Mouse (Mus musculus): ENCODE data around the gene Vps26b. TPM values are rescaled to one million over a fixed set of nuclear protein-coding genes. Genes with fewer than 3 reads are reported as not detected.
A peak's percentile ranks its signal among the peaks of the same experiment; 100 is the strongest.

The Vps26b gene
- total and polyA plus RNA-seq, 3 experiments = 16.9 to 27.3 (median 26.7) TPM

- 78% methylated on average over 10 of the region's 10 CpGs for WGBS
- H3K9ac ChIP-seq (ENCODE audit: low read depth, low read length) = no peak overlapping the region
- no peak overlapping the region for H3K4me3 ChIP-seq
- peaks cover 2% of the 10 kb centered on the region for H3K79me2 ChIP-seq (replicated peaks; ENCODE audit: control insufficient read depth, insufficient read depth, low read length)
- no peak for DNase-seq
- no peaks in the 10 kb centered on the region for H3K27me3 ChIP-seq (ENCODE audit: control insufficient read depth, insufficient read depth, low read length)
- H3K4me1 ChIP-seq (ENCODE audit: control insufficient read depth, insufficient read depth, low read length) = peaks cover 2% of the 10 kb centered on the region
- no peak overlapping the region for H3K27ac ChIP-seq
- intact Hi-C loops (cut with DNase I) = no loop called here
- no peak for TF ChIP-seq EP300 (IDR thresholded peaks at IDR 0.05; ENCODE audit: insufficient read depth, low read depth, low read length)
- no peak for TF ChIP-seq POLR2A (IDR thresholded peaks at IDR 0.05; ENCODE audit: insufficient read depth, low read depth, low read length)
- TF ChIP-seq CTCF (IDR thresholded peaks at IDR 0.05) = no peak
- H3K36me3 ChIP-seq (ENCODE audit: control insufficient read depth, insufficient read depth, low read length) = peaks cover under 1% of the 10 kb centered on the region; the same call in 1 of the 2 replicates
These were observed 36.7 kb downstream of the Vps26b start for GRCm38 (mm10) chr9:26993118-26993517.

GRCm38 (mm10) chr9:26990181-26990580 is 39.7 kb downstream of the Vps26b start:
- intact Hi-C loops (cut with DNase I) = no loop called here
- no peaks in the 10 kb centered on the region for H3K4me1 ChIP-seq (ENCODE audit: control insufficient read depth, insufficient read depth, low read length)
- no peak overlapping the region for H3K4me3 ChIP-seq
- H3K36me3 ChIP-seq (ENCODE audit: control insufficient read depth, insufficient read depth, low read length) = peaks cover 2% of the 10 kb centered on the region
- no peak overlapping the region for H3K27ac ChIP-seq
- WGBS = 79% methylated on average over 4 of the region's 4 CpGs
- TF ChIP-seq POLR2A (IDR thresholded peaks at IDR 0.05; ENCODE audit: insufficient read depth, low read depth, low read length) (no peak), CTCF (IDR thresholded peaks at IDR 0.05) (no peak), EP300 (IDR thresholded peaks at IDR 0.05; ENCODE audit: insufficient read depth, low read depth, low read length) (no peak)
- no peak overlapping the region for H3K9ac ChIP-seq (ENCODE audit: low read depth, low read length)
- no peaks in the 10 kb centered on the region for H3K79me2 ChIP-seq (replicated peaks; ENCODE audit: control insufficient read depth, insufficient read depth, low read length)
- DNase-seq = no peak
- H3K27me3 ChIP-seq (ENCODE audit: control insufficient read depth, insufficient read depth, low read length) = no peaks in the 10 kb centered on the region

GRCm38 (mm10) chr9:26985668-26986277 is 44.1 kb downstream of the Vps26b start:
- H3K36me3 ChIP-seq (ENCODE audit: control insufficient read depth, insufficient read depth, low read length) = peaks cover 5% of the 10 kb centered on the region; the same call in 1 of the 2 replicates
- TF ChIP-seq POLR2A (IDR thresholded peaks at IDR 0.05; ENCODE audit: insufficient read depth, low read depth, low read length) (no peak), EP300 (IDR thresholded peaks at IDR 0.05; ENCODE audit: insufficient read depth, low read depth, low read length) (no peak), CTCF (IDR thresholded peaks at IDR 0.05) (no peak)
- no peaks in the 10 kb centered on the region for H3K27me3 ChIP-seq (ENCODE audit: control insufficient read depth, insufficient read depth, low read length)
- H3K27ac ChIP-seq = no peak overlapping the region
- WGBS = 85% methylated on average over 6 of the region's 6 CpGs
- intact Hi-C loops (cut with DNase I) = no loop called here
- no peaks in the 10 kb centered on the region for H3K79me2 ChIP-seq (replicated peaks; ENCODE audit: control insufficient read depth, insufficient read depth, low read length)
- no peak for DNase-seq
- H3K4me1 ChIP-seq (ENCODE audit: control insufficient read depth, insufficient read depth, low read length) = no peaks in the 10 kb centered on the region
- H3K4me3 ChIP-seq = no peak overlapping the region
- H3K9ac ChIP-seq (ENCODE audit: low read depth, low read length) = no peak overlapping the region

GRCm38 (mm10) chr9:26985090-26985613 is 44.7 kb downstream of the Vps26b start:
- H3K27me3 ChIP-seq (ENCODE audit: control insufficient read depth, insufficient read depth, low read length) = no peaks in the 10 kb centered on the region
- intact Hi-C loops (cut with DNase I) = no loop called here
- no peak overlapping the region for H3K27ac ChIP-seq
- H3K36me3 ChIP-seq (ENCODE audit: control insufficient read depth, insufficient read depth, low read length) = peaks cover 5% of the 10 kb centered on the region; the same call in 1 of the 2 replicates
- 89% methylated on average over 2 of the region's 2 CpGs for WGBS
- no peak overlapping the region for H3K9ac ChIP-seq (ENCODE audit: low read depth, low read length)
- no peak overlapping the region for H3K4me3 ChIP-seq
- TF ChIP-seq EP300 (IDR thresholded peaks at IDR 0.05; ENCODE audit: insufficient read depth, low read depth, low read length) (no peak), CTCF (IDR thresholded peaks at IDR 0.05) (no peak), POLR2A (IDR thresholded peaks at IDR 0.05; ENCODE audit: insufficient read depth, low read depth, low read length) (no peak)
- no peaks in the 10 kb centered on the region for H3K4me1 ChIP-seq (ENCODE audit: control insufficient read depth, insufficient read depth, low read length)
- DNase-seq = no peak
- no peaks in the 10 kb centered on the region for H3K79me2 ChIP-seq (replicated peaks; ENCODE audit: control insufficient read depth, insufficient read depth, low read length)

GRCm38 (mm10) chr9:26978776-26979175 is 51.1 kb downstream of the Vps26b start:
- H3K4me3 ChIP-seq = no peak overlapping the region
- DNase-seq = no peak
- 96% methylated on average over 3 of the region's 3 CpGs for WGBS
- intact Hi-C loops (cut with DNase I) = loop anchor here (5.0 kb wide), 1 partner anchor 196 kb away; no protein-coding TSS in a partner anchor
- H3K27me3 ChIP-seq (ENCODE audit: control insufficient read depth, insufficient read depth, low read length) = no peaks in the 10 kb centered on the region
- H3K9ac ChIP-seq (ENCODE audit: low read depth, low read length) = no peak overlapping the region
- no peaks in the 10 kb centered on the region for H3K4me1 ChIP-seq (ENCODE audit: control insufficient read depth, insufficient read depth, low read length)
- H3K36me3 ChIP-seq (ENCODE audit: control insufficient read depth, insufficient read depth, low read length) = no peaks in the 10 kb centered on the region; the same call in 1 of the 2 replicates
- H3K79me2 ChIP-seq (replicated peaks; ENCODE audit: control insufficient read depth, insufficient read depth, low read length) = no peaks in the 10 kb centered on the region
- H3K27ac ChIP-seq = no peak overlapping the region
- TF ChIP-seq POLR2A (IDR thresholded peaks at IDR 0.05; ENCODE audit: insufficient read depth, low read depth, low read length) = no peak
- no peak for TF ChIP-seq EP300 (IDR thresholded peaks at IDR 0.05; ENCODE audit: insufficient read depth, low read depth, low read length)
- TF ChIP-seq CTCF (IDR thresholded peaks at IDR 0.05) = no peak

GRCm38 (mm10) chr9:26977754-26978153 is 52.1 kb downstream of the Vps26b start:
- Histone ChIP-seq H3K9ac (ENCODE audit: low read depth, low read length) (no peak overlapping the region), H3K79me2 (replicated peaks; ENCODE audit: control insufficient read depth, insufficient read depth, low read length) (no peaks in the 10 kb centered on the region), H3K27me3 (ENCODE audit: control insufficient read depth, insufficient read depth, low read length) (no peaks in the 10 kb centered on the region), H3K4me3 (no peak overlapping the region), H3K36me3 (ENCODE audit: control insufficient read depth, insufficient read depth, low read length) (no peaks in the 10 kb centered on the region; the same call in 1 of the 2 replicates), H3K27ac (no peak overlapping the region), H3K4me1 (ENCODE audit: control insufficient read depth, insufficient read depth, low read length) (no peaks in the 10 kb centered on the region)
- intact Hi-C loops (cut with DNase I) = loop anchor here (5.0 kb wide), 1 partner anchor 195 kb away; no protein-coding TSS in a partner anchor
- DNase-seq = no peak
- WGBS = 78% methylated on average over 9 of the region's 9 CpGs
- no peak for TF ChIP-seq EP300 (IDR thresholded peaks at IDR 0.05; ENCODE audit: insufficient read depth, low read depth, low read length)
- TF ChIP-seq CTCF (IDR thresholded peaks at IDR 0.05) = peak; percentile 27

Other genes with a start within 250 kb of the Vps26b start
- gene Glb1l2, start 223.6 kb downstream of the Vps26b start, total RNA-seq (2021) = under 1 TPM; 0.39 to 0.86 TPM
- 2.2 and 2.6 TPM in 2 replicates for gene Glb1l2, start 223.6 kb downstream of the Vps26b start, polyA plus RNA-seq (2012; rRNA removed)
- not detected for gene Glb1l3, start 169.2 kb downstream of the Vps26b start, total RNA-seq (2021)
- gene Glb1l3, start 169.2 kb downstream of the Vps26b start, polyA plus RNA-seq (2012; rRNA removed) = not detected in 2 replicates
- gene Gm1110, start 107.0 kb downstream of the Vps26b start, total RNA-seq (2021) = not detected
- not detected in 2 replicates for gene Gm1110, start 107.0 kb downstream of the Vps26b start, polyA plus RNA-seq (2012; rRNA removed)
- gene Acad8, start 30.5 kb downstream of the Vps26b start, total RNA-seq (2021) = 10 to 100 TPM; 51.6 to 56.3 TPM
- 32.0 and 57.6 TPM in 2 replicates for gene Acad8, start 30.5 kb downstream of the Vps26b start, polyA plus RNA-seq (2012; rRNA removed)
- gene Thyn1, start 30.4 kb downstream of the Vps26b start, total RNA-seq (2021) = 10 to 100 TPM; 23.8 to 25.4 TPM
- gene Thyn1, start 30.4 kb downstream of the Vps26b start, polyA plus RNA-seq (2012; rRNA removed) = 7.6 and 15.1 TPM in 2 replicates
- gene Ncapd3, start 110 bp upstream of the Vps26b start, total RNA-seq (2021) = 1 to 10 TPM; 8.5 to 9.0 TPM
- 10.0 and 14.5 TPM in 2 replicates for gene Ncapd3, start 110 bp upstream of the Vps26b start, polyA plus RNA-seq (2012; rRNA removed)
- 10 to 100 TPM; 14.1 to 14.2 TPM for gene Jam3, start 125.4 kb upstream of the Vps26b start, total RNA-seq (2021)
- 18.9 and 30.5 TPM in 2 replicates for gene Jam3, start 125.4 kb upstream of the Vps26b start, polyA plus RNA-seq (2012; rRNA removed)

Data from heart, adult 2 months (tissue).